Mouse (Mus musculus) embryonic fibroblast, embryonic 13.5 days (primary cell): Measurements from ENCODE around the gene Trappc3.
"Not testable (repeated sequence)": the region's sequence is repeated elsewhere in the genome, so short reads cannot be mapped to it uniquely, and the experiment has no call there.

Source experiments
- CTCF ChIP-seq: IDR thresholded peaks from 2 replicates; pipeline ENCODE4 v1.5.1; 2011; ENCODE audit warnings: mild to moderate bottlenecking, control low read depth, low read length, moderate library complexity, borderline replicate concordance; ENCODE audit not compliant: insufficient read depth
- POLR2A ChIP-seq: IDR thresholded peaks from 2 replicates; pipeline ENCODE4 v1.6.1; 2011; ENCODE audit warnings: low read depth, mild to moderate bottlenecking, control low read depth, low read length, moderate library complexity

- not testable (repeated sequence) for TF ChIP-seq POLR2A, CTCF
Measured at GRCm38 (mm10) chr4:126219540-126219939, 42.6 kb upstream of the Trappc3 start.
